Mouse (Mus musculus) frontal cortex, postnatal 14 days (tissue): ENCODE results near the gene Znrf2.

Experiments used
- DNase-seq, 2 experiments: peaks; one replicate each; pipeline ENCODE4 v3.0.0; 2022; ENCODE audit warnings: low spot score in 2 of 2

Gene Znrf2

GRCm38 (mm10) chr6:54914977-54915376 is 98.3 kb downstream of the Znrf2 start:
- DNase-seq = no peak

GRCm38 (mm10) chr6:54916163-54916562 is 99.4 kb downstream of the Znrf2 start:
- DNase-seq = no peak

GRCm38 (mm10) chr6:54916941-54917340 is 100.2 kb downstream of the Znrf2 start:
- DNase-seq = no peak

DNA sequence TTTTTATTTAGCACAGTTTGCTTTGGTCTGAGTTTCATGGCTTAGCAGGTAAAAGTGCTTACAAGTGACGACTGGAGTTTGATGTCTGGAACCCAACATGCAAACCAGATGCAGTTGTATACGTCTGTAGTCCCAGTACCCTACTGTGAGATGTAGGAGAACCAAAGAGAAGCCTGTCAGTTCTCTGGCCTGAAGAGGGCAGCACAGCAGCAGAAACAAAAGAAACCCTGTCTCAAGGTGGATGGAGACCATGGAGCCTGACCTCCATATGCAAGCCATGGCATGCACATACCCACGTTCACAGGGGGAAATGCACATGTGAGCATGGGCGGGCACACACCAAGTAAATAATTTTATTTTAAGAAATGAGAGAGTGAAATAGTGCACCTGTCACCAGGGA is 100.8 kb downstream of the Znrf2 start:
- peak in 1 of 2 experiments; percentile 30 for DNase-seq

DNA sequence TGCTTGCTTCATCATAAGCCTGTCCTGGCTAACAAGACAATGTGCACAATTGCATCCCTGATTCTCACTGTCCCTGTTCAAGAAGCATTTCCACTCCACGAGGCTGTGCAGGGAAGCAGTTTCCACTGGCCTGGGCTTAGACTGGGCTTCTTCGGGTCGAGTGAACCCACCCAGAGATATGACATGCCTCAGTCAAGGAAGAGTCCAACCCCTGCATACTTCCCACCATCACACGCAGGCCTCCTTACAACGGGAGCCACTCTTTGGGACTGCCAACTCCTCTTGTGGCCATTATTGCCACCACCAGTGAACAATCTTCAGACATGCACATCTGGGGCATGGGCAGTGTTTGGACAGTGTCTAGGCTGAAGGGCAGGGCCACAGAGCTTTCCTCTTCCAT is 101.8 kb downstream of the Znrf2 start:
- DNase-seq = no peak

GRCm38 (mm10) chr6:54924538-54924937 is 107.8 kb downstream of the Znrf2 start:
- no peak for DNase-seq

DNA sequence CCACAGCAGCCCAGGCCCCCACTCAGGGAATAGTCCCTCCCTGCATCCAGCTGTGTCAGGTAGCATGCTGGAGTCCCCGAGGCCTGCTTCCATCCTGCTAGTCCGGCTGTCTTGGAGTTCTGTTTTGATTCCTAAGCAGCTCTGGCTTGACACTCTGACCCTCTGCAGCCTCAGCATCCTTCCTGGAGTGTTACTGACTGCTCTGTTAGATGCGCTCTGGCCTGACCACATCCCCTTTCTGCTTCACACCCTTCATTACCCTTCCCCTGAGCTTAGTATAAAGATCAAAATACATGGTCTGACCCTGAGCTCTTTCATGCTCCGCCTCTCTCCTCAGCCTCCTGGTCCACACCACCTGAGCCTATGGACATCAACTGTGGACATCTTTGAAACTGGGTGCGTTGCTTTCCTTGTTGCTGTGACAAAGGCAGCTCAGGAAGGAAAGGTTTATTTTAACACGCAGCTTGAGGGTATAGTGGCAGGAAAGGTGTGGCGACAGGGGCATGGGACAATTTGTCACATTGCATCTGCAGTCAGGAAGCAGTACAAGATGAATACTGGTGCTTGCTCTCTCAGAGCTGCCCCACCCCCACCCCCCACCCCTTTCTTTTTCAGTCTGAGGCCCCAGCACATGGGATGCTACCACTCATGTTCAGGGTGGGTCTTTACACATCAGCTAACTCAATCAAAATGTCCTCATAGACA is 109.2 kb downstream of the Znrf2 start:
- no peak for DNase-seq

- no peak for DNase-seq
These were observed 110.2 kb downstream of the Znrf2 start for GRCm38 (mm10) chr6:54926899-54927298.

DNA sequence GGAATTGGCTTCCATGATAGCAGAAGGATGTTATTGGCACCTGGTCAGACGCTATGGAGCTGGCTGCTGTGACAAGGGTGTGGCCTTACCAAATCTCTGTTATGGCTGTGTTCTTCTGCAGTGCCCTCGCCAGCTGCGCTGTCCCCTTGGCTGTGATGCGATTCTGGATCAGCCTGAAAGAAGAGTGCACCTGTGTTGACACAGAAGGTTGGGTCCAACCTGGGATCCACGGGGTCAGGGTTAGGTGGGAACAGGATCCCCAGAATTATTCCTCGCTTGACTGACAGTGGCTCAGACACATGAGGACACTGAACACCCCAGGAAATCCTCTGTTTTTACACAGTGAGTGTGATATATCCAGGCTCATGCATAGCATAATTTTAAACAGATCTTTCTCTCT is 111.2 kb downstream of the Znrf2 start:
- DNase-seq = no peak

DNA sequence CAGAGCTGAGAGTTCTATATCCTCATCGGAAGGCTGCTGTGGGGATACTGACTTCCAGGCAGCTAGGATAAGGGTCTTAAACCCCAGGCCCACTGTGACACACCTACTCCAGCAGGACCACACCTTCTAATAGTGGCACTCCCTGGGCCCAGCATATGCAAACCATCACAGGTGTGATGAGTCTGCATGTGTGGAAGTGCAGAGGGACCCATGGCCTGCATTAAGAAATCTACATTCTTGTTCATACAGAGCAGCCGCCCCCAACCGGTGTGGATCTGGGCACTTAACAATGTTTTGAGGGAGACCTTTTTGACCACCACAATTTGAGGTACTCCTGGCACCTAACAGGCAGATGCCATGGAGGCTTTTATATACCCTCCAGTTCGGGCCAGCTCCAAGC is 114.9 kb downstream of the Znrf2 start:
- DNase-seq = no peak

GRCm38 (mm10) chr6:54932526-54932925 is 115.8 kb downstream of the Znrf2 start:
- DNase-seq = no peak

GRCm38 (mm10) chr6:54933216-54933615 is 116.5 kb downstream of the Znrf2 start:
- DNase-seq = no peak

DNA sequence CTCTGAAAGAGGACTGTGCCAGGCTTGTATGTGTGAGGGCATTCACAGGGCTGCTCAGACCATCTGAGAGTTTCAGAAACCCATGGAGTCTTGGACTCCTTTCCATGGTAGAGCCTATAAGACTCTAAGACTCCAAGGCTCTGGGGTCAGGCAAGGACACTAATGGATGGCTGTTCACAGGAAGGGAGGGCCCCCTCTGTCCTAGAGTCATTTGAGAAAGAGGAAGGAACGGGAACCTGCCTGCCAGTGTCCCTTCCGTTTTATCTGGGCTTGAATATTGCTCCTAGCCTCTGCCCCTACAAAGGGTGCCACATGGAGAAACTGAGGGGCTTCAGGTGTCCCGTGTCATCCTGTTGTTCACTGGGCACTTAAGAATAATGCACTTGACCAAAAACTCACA is 117.2 kb downstream of the Znrf2 start:
- DNase-seq = no peak

- DNase-seq = no peak
These were observed 117.6 kb downstream of the Znrf2 start for GRCm38 (mm10) chr6:54934313-54934712.

DNA sequence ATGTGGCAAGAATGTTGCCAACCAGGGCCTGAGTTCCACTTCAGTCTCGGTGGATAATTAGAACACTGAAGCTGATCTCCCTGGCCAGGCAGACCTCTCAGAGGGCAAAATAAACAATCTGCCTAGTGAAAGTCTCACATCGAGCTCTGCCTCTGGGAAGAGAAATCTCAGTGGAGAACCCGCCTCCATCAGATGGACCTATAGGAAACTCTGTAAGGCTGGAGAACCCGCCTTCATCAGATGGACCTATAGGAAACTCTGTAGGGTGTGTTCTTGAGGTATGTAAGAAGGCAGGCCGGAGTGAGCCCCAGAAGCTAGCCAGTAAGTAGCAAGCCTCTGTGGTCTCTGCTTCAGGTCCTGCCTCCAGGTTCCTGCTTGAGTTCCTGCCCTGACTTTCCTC is 118.2 kb downstream of the Znrf2 start:
- no peak for DNase-seq

GRCm38 (mm10) chr6:54936496-54936895 is 119.8 kb downstream of the Znrf2 start:
- no peak for DNase-seq

- DNase-seq = no peak
These were observed 122.9 kb downstream of the Znrf2 start for GRCm38 (mm10) chr6:54939631-54940030.

DNA sequence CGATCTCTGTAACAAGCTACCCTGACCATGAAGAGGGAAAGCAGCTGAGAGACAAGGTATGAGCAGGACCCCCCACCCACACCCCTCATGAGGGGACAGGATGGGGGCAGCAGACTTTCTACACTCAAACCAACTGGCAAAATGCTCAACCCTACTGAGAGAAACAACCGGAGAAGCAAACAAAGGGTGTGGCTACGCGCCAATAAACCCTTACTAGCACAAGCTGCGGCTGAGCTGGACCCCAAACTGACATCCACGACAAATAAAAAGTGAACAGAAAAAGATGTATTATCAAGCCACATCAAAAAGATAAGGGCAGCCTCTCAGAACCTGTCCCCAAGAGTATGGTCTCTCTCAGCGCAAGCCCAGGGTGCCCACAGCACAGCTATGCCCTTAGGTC is 123.4 kb downstream of the Znrf2 start:
- no peak for DNase-seq

DNA sequence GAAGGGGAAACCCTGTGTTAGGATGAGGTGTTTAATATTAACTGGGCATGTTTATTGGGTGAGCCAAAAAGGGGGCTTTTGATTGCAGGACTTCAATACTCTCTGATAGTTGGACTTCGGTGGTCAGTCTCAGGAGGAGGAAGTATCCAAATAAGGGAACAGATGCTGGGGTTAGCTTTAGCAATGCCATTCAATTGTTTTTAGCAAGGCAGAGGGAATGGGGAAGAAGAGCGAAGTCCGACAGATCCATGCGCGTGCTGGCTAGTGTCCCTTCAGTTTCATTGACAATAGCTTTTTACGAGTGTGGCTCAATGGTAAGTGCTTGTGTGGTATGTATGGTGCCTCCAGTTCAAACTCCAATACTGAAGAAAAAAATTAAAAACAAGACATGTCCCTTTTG is 124.4 kb downstream of the Znrf2 start:
- no peak for DNase-seq
